Mouse (Mus musculus): Measurements from ENCODE around the gene Cdk14.
"Not testable (repeated sequence)": the region's sequence is repeated elsewhere in the genome, so short reads cannot be mapped to it uniquely, and the experiment has no call there.

The Cdk14 gene

DNA sequence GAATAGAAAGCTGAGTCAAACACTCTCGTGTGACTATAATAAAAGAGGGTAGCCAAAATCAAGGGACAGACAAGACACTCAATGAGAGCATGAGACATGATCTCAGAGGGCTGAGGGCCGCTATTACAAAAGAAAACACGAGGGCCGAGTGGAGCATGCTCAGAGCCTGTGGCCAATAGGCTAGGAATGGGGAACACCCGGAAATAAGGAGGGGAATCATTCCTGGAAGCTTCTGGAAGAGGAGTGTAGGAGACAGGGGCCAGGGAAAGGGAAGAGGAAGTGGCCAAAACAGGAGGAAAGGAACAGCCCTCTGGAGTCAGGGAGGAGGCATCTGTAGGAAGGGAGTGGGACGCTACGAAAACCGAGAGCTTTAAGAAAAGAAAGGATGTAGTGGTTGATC is 52.6 kb downstream of the Cdk14 start:
- no peak for DNase-seq (ENCODE audit: low read depth, low spot score)

GRCm38 (mm10) chr5:5365285-5366076 is 54.6 kb downstream of the Cdk14 start:
- DNase-seq (ENCODE audit: low read depth, low spot score), result no peak

DNA sequence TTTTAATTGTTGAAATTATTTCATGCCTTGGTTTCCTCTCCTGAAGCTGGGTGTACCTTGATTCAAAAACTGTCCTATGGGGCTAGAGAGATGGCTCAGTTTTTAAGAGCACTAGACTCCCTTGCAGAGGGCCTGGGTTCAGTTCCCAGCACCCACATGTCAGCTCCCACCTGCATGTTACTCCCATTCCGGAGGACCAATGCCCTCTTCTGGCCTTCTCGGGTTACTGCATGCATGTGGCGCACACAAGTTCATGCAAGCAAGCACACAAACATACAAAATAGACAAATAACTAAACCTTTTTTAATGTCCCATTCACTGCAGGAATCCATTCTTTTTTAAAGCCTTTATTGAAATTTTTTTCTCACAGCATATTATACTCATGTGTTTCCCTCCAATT is 58.4 kb downstream of the Cdk14 start:
- DNase-seq (ENCODE audit: low read depth, low spot score), result no peak

GRCm38 (mm10) chr5:5360338-5360737 is 59.8 kb downstream of the Cdk14 start:
- DNase-seq (ENCODE audit: low read depth, low spot score), result no peak

- no peak for DNase-seq (ENCODE audit: low read depth, low spot score)
Observed at GRCm38 (mm10) chr5:5359915-5360314, 60.2 kb downstream of the Cdk14 start.

DNA sequence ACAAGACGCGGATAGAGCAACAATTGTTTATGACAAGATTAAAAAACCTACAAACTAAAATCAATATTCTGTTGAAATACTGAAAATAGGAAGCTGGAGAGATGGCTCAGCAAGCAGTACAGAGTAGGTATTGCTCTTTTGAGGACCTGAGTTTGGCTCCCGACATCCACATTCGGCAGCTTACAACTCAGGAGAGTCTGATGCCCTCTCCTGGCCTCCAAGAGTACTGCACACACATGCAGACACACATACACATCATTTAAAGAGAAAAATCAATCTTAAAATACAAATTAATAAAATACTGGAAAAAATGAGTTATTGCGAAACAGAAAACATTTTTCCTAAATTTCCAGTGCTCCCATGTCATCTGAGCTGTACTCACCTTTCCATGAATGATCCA is 60.7 kb downstream of the Cdk14 start:
- DNase-seq (ENCODE audit: low read depth, low spot score), result no peak

DNA sequence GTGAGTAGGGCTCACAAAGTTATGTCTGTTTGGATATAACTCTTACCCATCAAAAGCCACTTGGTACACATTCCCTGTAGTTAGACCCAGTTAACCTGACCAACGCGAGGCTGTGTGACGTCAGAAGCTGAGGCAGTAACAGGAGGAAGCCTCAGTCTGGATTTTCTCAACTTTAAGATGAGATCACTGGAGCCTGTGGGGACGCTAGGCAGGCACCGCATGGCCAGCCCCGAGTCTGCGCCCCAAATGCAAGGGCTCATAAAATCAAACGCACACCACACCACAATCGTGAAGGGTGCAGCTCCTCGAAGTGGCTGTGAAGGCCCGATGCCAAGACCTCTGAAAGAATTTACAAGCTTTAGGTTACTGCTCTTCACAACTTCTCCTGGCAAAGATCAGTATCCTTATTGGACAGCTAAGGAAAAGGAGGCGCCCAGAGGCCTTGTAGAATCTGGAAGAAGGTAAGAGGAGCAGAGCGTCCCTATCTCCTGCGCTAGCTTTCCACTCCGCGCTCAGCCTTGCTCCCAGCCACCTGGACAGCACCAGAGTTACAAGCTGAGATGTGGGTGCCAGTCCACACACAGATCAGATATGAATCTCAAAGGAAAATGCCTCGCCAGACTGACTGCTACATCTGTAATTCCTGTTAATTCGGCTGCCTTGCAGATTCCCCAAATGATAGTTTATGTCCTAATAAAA is 61.9 kb downstream of the Cdk14 start:
- no peak for DNase-seq (ENCODE audit: low read depth, low spot score)

- DNase-seq (ENCODE audit: low read depth, low spot score), result no peak
Observed at GRCm38 (mm10) chr5:5354684-5355368, 65.3 kb downstream of the Cdk14 start.

GRCm38 (mm10) chr5:5353946-5354345 is 66.2 kb downstream of the Cdk14 start:
- DNase-seq (ENCODE audit: low read depth, low spot score), result no peak

- no peak for DNase-seq (ENCODE audit: low read depth, low spot score)
Observed at GRCm38 (mm10) chr5:5344646-5345045, 75.5 kb downstream of the Cdk14 start.

- no peak for DNase-seq (ENCODE audit: low read depth, low spot score)
Observed at GRCm38 (mm10) chr5:5343741-5344140, 76.4 kb downstream of the Cdk14 start.

DNA sequence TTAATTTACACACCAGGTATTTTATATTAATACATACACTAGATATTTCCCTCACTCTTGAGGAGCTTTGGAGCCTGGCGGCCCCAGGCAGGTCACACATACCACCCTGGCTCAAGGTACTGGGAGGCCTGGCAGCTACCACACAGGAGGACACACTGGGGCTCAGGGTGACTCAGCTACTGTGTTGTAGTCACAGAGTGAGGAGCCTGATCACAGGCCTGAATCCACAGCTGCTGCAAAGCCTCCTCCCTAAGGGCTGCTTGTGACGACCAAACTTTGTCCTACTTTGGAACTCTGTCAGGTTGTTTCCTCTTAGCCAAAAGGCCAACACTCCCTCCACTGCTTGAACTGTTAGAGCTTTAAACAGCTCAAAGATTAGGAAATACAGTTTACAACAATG is 76.8 kb downstream of the Cdk14 start:
- DNase-seq (ENCODE audit: low read depth, low spot score), result no peak

- peak; percentile 70 for DNase-seq (ENCODE audit: low read depth, low spot score)
Observed at GRCm38 (mm10) chr5:5342410-5343137, 77.5 kb downstream of the Cdk14 start.

GRCm38 (mm10) chr5:5341611-5342010 is 78.5 kb downstream of the Cdk14 start:
- no peak for DNase-seq (ENCODE audit: low read depth, low spot score)

DNA sequence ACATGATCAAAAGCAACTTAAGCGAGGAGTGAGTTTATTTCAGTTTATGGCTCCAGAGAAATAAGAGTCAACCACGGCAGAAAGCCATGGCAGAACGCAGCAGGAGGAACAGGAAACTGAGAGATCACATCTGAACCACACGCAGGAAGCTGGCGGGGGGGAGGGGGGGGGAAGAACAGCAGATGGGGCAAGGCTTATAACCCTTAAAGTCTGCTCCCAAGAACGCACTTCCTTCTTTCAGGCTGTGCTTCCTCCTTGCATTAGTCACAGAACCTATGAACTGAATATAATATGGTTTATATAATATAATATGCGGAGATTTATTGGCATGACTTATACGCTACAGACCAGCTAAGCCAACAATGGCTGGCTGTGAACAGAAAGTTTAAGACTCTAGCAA is 86.2 kb downstream of the Cdk14 start:
- no peak for DNase-seq (ENCODE audit: low read depth, low spot score)

DNA sequence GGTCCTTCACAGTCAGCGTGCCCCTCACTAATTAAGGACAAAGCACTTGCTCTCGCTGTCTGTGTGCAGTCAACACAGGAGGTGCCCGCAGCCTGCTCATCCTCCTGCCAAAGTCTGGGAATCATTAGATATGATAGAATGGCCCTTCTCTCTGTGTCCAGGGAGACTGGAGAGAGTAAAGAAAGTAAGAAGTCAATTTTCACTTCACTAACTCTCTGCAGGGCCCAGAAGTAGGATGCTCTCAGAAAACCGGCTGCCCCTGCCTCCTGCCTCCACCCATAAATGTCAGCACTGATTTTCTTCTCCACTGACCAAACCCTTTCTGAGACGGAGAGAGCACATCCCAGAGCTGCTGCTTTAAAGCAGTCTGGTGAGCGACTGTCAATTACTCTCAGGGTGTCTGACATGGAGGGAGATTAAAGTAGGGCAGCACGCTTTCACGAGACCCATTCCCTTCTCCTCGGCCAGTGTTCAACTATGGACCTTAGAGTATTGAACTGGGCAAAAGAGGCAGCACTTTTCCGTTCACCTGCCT is 89.1 kb downstream of the Cdk14 start:
- no peak for DNase-seq (ENCODE audit: low read depth, low spot score)

- not testable (repeated sequence) for DNase-seq (ENCODE audit: low read depth, low spot score)
Observed at GRCm38 (mm10) chr5:5329018-5329417, 91.1 kb downstream of the Cdk14 start.

DNA sequence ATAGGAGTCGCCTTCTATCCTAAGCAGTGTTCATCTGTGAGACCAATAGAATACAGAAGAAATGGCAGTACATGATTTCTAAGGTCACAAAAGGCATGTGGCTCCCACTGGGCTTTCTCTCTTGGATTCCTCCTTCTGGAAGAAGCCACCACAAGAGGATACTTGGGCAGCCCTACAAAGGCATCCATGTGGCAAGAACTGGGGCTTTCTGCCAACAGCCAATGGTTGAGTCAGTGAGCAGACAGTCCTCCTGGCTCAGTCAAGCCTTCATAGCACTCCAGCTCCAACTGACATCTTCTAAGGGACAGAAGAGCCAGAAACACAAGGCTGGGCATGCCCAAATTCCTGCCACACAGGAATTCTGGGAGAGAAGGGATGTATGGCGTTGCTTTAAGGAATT is 93.4 kb downstream of the Cdk14 start:
- DNase-seq (ENCODE audit: low read depth, low spot score), result no peak

DNA sequence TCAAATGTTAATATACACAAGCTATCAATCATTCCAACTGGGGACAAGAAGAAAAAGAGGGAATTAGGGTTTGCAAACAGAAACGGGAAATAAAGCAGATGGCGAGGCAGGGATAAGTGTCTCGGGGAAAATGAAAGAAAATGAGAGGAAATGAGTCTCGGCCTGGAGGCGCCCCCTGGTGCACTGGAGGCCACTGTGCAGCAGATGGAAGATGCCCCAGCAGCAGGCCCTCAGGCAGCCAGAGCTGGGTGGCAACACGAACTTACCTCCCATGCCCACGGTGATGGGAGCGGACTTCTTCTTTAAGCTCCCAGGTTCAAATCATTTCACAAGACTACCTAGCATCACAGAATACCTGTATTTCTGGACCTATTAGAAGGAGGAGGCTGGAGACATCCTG is 97.4 kb downstream of the Cdk14 start:
- no peak for DNase-seq (ENCODE audit: low read depth, low spot score)

DNA sequence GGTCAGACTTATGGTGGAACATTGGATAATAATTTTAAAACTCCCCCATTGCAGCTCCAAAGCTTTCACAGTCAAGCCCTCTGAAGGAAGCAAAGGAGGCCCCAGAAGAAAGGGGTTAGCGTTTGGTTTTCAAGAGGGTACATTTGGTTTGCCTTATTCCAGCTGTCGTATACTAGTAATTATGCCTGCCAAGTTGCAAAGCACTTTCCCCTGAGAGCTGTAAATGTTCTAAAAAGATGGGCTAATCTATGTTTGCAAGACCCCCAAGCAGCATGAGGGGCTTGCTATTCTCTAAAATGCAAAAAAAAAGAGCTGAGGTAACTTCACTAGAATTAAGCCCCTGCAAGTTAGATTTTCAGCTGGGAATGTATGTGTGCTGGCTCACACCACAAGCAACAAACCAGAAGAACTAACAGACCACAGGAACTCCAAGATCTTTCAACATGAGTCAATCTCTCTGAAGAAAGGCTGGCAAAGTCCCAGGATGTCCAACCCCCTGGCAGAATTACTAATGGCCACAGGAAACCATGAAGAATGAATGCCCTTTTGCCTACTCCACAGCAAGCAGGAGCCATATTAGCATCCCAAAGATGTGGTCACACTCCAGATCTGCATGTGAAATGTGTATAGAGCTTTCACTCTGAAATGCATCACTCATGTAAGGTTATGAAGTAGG is 99.5 kb downstream of the Cdk14 start:
- DNase-seq (ENCODE audit: low read depth, low spot score), result no peak

GRCm38 (mm10) chr5:5319824-5320505 is 100.1 kb downstream of the Cdk14 start:
- no peak for DNase-seq (ENCODE audit: low read depth, low spot score)
